Mouse (Mus musculus): ENCODE results near the gene Wdr59. TPM values are rescaled to one million over a fixed set of nuclear protein-coding genes. Genes with fewer than 3 reads are reported as not detected.

The Wdr59 gene
- polyA plus RNA-seq, 1 experiment from 2014 or later = 3.8 TPM

- Histone ChIP-seq H3K36me3 (no peaks in the 10 kb centered on the region), H3K9me3 (no peaks in the 10 kb centered on the region)
- 91% methylated on average over 10 of the region's 10 CpGs for WGBS
These were observed 104.7 kb downstream of the Wdr59 start for GRCm38 (mm10) chr8:111417222-111417621.

DNA sequence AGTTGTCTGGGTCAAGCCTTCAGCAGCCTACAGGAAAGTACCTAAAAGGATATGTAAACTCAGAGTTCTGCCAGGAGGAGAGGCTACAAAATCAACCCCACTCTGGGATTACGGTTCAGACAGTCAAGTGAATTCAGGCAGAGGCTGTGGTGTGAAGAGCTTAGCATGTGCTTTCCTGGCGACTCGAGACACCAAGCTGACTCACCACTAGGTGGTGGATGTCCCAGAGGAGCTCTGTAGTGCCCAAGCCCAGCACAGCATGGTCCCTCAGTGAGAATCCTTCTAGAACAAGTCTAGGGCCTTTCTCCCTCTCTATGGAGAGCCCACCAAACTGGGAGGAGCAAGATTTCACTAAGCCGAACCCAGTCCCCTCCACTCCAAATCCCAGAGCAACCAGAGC is 118.5 kb downstream of the Wdr59 start:
- Histone ChIP-seq H3K27me3 (ENCODE audit: insufficient read depth, poor library complexity, severe bottlenecking) (no peaks in the 10 kb centered on the region), H3K4me1 (replicated peaks) (no peaks in the 10 kb centered on the region), H3K9me3 (no peaks in the 10 kb centered on the region), H3K36me3 (no peaks in the 10 kb centered on the region), H3K27ac (no peak overlapping the region), H3K4me3 (no peak overlapping the region)
- WGBS = 55% methylated on average over 4 of the region's 4 CpGs
- DNase-seq (ENCODE audit: low spot score) = no peak

More at GRCm38 (mm10) chr8:111417222-111417621, 104.7 kb downstream of the Wdr59 start:
- Histone ChIP-seq H3K4me1 (replicated peaks) (no peaks in the 10 kb centered on the region), H3K4me3 (no peak overlapping the region), H3K27ac (no peak overlapping the region), H3K27me3 (ENCODE audit: insufficient read depth, poor library complexity, severe bottlenecking) (no peaks in the 10 kb centered on the region; the same call in 1 of the 2 replicates)
- no peak for DNase-seq (ENCODE audit: low spot score)

Other genes starting within 250 kb of the Wdr59 start
- 77.6 and 100.0 TPM in 2 replicates for gene Rfwd3, start 221.9 kb downstream of the Wdr59 start, polyA plus RNA-seq (2016; fragmentation: Nextera tagmentation; extraction: Ambion mirVana)
- 0.63 and 0.65 TPM in 2 replicates for gene Mlkl, start 183.9 kb downstream of the Wdr59 start, polyA plus RNA-seq (2016; fragmentation: Nextera tagmentation; extraction: Ambion mirVana)
- gene Fa2h, start 128.3 kb downstream of the Wdr59 start, polyA plus RNA-seq (2016; fragmentation: Nextera tagmentation; extraction: Ambion mirVana) = 0.09 and 0.16 TPM in 2 replicates
- 29.9 and 52.5 TPM in 2 replicates for gene Znrf1, start 14.0 kb upstream of the Wdr59 start, polyA plus RNA-seq (2016; fragmentation: Nextera tagmentation; extraction: Ambion mirVana)
- gene Ldhd, start 108.3 kb upstream of the Wdr59 start, polyA plus RNA-seq (2016; fragmentation: Nextera tagmentation; extraction: Ambion mirVana) = 0.24 and 0.26 TPM in 2 replicates
- gene Zfp1, start 121.3 kb upstream of the Wdr59 start, polyA plus RNA-seq (2016; fragmentation: Nextera tagmentation; extraction: Ambion mirVana) = 20.2 and 23.8 TPM in 2 replicates
- not detected in 2 replicates for gene Ctrb1, start 168.9 kb upstream of the Wdr59 start, polyA plus RNA-seq (2016; fragmentation: Nextera tagmentation; extraction: Ambion mirVana)
- 61.6 and 63.9 TPM in 2 replicates for gene Bcar1, start 221.7 kb upstream of the Wdr59 start, polyA plus RNA-seq (2016; fragmentation: Nextera tagmentation; extraction: Ambion mirVana)